Mouse (Mus musculus): ENCODE data around the gene Reep6.

Gene Reep6

GRCm38 (mm10) chr10:80301256-80302081 lies 28.3 kb upstream of the Reep6 start:
- DNase-seq: no peak

DNA sequence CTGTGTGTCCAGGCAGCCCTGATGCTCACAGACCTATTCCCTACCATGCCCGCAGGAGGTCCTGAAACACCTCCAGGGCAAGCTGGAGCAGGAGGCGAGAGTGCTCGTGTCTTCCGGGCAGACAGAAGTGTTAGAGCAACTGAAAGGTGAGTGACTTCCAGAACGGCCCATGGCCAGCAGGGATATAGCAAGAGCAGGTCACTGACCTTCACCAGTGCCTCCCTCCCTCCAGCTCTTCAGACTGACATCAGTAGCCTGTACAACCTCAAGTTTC lies 27.7 kb upstream of the Reep6 start:
- no peak for DNase-seq

DNA sequence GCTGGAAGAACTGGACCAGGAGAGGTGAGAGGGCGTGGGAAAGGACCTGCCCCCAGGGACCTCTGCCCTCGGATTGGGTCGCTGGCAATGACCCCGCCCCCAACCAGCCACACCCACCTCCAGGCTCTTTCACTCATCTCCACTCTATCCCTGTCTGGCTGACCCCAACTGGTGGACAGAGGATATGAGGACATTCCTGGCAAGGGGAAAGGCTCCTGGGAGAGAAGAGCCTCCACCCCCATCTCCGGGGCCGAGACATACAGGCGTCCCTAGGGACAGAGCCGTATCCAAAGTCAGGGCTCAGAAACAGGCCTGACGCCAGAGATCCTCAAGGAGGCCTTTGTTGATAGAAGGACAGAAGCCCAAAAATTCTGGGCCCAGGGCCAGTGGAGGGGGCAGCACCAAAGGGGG lies 27.3 kb upstream of the Reep6 start:
- peak; percentile 71 for DNase-seq

- DNase-seq: no peak
These were observed 25.3 kb upstream of the Reep6 start for GRCm38 (mm10) chr10:80304458-80304857.

DNA sequence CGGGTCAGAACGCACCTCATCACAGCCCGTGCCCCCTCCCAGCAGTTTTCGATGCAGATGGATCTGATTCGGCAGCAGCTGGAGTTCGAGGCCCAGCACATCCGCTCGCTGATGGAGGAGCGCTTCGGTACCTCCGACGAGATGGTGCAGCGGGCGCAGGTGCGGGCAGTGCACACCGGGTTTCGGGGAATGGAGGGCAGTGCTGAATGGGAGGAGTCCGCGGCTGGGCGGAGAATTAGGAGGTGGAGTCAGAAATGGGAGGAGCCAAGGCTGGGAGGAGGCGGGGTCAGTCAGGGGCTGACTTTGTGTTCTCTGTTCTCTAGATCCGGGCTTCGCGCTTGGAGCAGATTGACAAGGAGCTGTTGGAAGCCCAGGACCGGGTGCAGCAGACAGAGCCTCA lies 24.9 kb upstream of the Reep6 start:
- peak; percentile 57 for DNase-seq

- no peak for DNase-seq
These were observed 18.2 kb upstream of the Reep6 start for GRCm38 (mm10) chr10:80311560-80311959.

DNA sequence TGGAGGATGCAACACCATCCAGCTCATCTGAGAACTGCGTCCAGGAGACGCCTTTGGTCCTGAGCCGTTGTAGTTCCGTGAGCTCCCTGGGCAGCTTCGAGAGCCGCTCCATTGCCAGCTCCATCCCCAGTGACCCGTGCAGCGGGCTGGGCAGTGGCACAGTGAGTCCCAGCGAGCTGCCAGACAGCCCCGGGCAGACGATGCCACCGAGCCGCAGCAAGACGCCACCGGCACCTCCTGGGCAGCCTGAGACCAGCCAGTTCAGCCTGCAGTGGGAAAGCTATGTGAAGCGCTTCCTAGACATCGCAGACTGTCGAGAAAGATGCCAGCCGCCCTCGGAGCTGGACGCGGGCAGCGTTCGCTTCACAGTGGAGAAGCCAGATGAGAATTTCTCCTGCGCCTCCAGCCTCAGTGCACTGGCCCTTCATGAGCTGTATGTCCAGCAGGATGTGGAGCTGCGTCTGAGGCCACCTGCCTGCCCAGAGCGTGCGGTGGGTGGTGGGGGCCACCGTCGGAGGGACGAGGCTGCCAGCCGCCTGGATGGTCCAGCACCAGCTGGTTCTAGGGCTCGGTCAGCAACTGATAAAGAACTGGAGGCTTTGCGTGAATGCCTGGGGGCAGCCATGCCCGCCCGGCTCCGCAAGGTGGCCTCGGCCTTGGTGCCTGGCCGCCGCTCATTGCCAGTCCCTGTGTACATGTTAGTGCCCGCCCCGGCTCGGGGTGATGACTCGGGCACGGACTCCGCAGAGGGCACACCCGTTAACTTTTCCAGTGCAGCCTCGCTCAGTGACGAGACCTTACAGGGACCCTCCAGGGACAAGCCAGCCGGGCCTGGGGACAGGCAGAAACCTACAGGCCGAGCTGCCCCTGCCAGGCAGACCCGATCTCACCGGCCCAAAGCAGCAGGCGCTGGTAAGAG lies 16.9 kb upstream of the Reep6 start:
- DNase-seq: no peak

DNA sequence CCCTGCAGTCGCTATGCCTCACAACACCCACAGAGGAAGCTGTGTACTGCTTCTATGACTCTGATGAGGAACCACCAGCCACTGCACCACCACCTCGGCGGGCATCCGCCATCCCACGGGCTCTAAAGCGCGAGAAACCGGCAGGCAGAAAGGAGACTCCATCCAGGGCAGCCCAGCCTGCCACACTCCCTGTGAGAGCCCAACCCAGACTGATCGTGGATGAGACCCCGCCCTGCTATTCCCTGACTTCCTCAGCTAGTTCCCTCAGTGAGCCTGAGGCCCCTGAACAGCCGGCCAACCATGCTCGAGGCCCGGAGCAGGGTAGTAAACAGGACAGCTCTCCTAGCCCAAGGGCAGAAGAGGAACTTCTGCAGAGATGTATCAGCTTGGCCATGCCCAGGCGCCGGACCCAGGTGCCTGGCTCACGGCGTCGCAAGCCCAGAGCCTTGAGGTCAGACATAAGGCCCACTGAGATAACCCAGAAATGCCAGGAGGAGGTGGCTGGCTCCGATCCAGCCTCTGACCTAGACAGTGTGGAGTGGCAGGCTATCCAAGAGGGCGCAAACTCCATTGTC lies 16.0 kb upstream of the Reep6 start:
- no peak for DNase-seq

GRCm38 (mm10) chr10:80314494-80315001 lies 15.2 kb upstream of the Reep6 start:
- no peak for DNase-seq

DNA sequence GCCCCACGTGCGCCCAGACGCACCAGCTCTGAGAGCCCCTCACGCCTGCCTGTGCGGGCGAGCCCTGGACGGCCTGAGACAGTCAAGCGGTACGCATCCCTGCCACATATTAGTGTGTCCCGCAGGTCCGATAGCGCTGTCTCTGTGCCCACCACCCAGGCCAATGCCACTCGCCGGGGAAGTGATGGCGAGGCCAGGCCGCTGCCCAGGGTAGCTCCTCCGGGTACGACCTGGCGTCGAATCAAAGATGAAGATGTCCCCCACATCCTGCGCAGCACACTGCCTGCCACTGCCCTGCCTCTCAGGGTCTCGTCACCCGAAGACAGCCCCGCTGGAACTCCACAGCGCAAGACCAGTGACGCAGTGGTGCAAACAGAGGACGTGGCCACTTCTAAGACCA lies 14.4 kb upstream of the Reep6 start:
- DNase-seq: no peak

GRCm38 (mm10) chr10:80316359-80316781 lies 13.4 kb upstream of the Reep6 start:
- no peak for DNase-seq

GRCm38 (mm10) chr10:80317011-80317410 lies 12.7 kb upstream of the Reep6 start:
- DNase-seq: no peak

- DNase-seq: peak; percentile 96
These were observed 9.4 kb upstream of the Reep6 start, which contains the start of gene 2310011J03Rik for GRCm38 (mm10) chr10:80320340-80320760. TSS of gene 2310011J03Rik (minus strand) at chr10:80320537.

GRCm38 (mm10) chr10:80321014-80321669 lies 8.6 kb upstream of the Reep6 start:
- no peak for DNase-seq

GRCm38 (mm10) chr10:80321670-80322581 lies 7.8 kb upstream of the Reep6 start:
- no peak for DNase-seq

GRCm38 (mm10) chr10:80322811-80323211 lies 6.9 kb upstream of the Reep6 start:
- no peak for DNase-seq

DNA sequence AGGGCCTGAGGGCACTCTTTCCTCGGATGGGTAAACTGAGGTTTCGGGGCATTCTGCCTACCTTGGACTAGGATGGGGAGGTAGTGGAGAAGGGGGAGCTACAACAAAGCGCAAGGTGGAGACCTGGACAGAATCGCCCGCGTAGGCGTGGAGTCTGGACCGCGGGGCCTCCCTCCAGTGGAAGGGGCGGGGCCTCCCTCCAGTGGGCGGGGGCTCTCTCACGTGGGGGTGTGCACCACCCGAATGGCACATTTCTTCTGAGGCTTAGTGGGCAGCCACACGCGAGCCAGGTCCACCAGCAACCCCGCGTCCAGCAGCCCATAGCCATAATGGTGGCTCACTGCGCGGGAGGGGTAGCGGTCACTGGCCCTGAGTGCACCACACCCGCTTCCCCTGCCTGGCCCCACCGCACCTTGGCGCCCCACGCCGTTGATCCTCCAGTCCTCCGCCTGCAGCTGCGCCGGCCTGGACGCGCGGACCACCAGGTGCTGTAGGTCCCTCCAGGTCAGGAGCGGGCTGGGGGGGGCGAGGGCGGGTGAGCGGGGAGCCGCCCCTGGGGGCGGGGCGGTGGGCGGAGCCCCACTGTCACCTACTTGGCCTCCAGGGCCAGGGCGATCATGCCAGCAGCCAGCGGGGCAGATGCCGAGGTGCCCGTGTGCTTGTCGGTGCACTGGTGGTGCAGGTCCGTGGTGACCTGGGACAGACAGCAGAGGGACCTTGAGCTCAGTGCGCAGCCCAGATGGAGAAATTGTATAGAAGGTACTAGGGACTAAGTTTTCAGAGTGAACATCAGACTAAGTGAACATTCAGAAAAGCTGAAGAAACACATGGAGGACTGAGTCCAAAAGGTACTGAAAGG lies 6.3 kb upstream of the Reep6 start:
- DNase-seq: peak; percentile 87

DNA sequence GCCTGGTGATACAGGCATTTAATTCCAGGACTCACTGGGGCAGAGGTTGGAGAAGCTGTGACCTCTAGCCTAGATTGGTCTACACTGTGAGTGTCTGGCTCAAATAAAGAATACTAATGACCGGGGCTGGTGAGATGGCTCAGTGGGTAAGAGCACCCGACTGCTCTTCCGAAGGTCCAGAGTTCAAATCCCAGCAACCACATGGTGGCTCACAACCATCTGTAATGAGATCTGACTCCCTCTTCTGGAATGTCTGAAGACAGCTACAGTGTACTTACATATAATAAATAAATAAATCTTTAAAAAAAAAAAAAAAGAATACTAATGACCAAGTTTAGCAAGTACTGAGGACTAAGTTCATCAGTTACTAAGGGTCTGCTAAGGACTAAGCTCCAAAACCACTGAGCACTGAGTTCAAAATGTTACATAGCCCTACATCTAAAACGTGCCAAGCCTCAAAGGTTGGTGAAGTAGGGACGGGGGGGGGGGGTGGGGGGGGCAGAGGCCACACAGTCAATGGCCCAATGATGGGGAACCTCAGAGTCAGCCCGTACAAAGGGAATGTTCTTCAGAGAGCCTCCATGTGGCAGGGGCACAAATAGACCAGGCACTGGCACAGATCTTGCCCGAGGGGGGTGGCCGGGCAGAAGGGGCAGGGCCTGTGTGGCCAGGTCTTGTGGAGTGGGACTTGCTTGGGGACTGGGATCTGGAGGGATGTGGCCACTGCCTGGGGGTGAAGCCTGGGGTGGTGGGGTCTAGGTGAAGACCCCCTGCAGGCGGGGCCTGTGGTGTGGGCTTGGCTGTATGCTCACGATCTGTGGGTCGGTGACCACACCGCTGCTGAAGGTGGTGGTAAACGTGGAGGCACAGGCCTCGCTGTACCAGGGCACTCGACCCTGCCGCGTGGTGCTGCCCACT lies 5.4 kb upstream of the Reep6 start:
- DNase-seq: peak; percentile 70

- DNase-seq: no peak
These were observed 4.7 kb upstream of the Reep6 start for GRCm38 (mm10) chr10:80325045-80325444.

DNA sequence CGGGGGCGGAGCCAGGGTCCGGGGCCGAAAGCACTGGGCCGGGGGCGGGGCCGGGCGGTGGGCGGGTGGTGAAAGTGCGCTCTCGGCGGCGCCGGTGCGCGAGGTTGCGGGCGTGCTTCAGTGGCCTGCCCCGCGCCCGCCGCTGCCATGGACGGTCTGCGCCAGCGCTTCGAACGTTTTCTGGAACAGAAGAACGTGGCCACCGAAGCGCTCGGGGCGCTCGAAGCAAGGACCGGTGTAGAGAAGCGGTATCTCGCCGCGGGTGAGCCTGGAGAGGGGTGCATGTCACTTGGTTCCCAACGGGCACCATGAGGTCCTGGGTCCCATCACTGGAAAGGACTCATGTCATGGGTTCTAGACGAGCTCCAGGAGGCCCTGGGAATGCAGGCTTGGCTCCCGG lies 331 bp downstream of the Reep6 start:
- no peak for DNase-seq
